Mouse (Mus musculus) forebrain, embryonic 13.5 days (tissue): Measurements from ENCODE around the gene Gm21936. TPM values are rescaled to one million over a fixed set of nuclear protein-coding genes. Genes with fewer than 3 reads are reported as not detected.
"Not testable (repeated sequence)": the region's sequence is repeated elsewhere in the genome, so short reads cannot be mapped to it uniquely, and the experiment has no call there.

Experiments
- ATAC-seq: fragments of 200-750 bp; cut with Nextera tagmentation; 2 replicates; pipeline ENCODE4 v1.8.0; 2017
- H3K27ac ChIP-seq: fragments of 300-500 bp; sonication (generic); 2 replicates; pipeline ENCODE4 v1.5.1; 2015; ENCODE audit warnings: inconsistent platforms, mild to moderate bottlenecking, moderate library complexity
- H3K27me3 ChIP-seq: fragments of 300-500 bp; sonication (generic); 2 replicates; pipeline ENCODE4 v1.6.1; 2015; ENCODE audit warnings: mild to moderate bottlenecking, inconsistent platforms
- H3K36me3 ChIP-seq: fragments of 300-500 bp; sonication (generic); 2 replicates; pipeline ENCODE4 v1.6.1; 2015; ENCODE audit warnings: mild to moderate bottlenecking, inconsistent platforms; ENCODE audit not compliant: poor library complexity, severe bottlenecking
- H3K4me1 ChIP-seq: fragments of 300-500 bp; sonication (generic); 2 replicates; pipeline ENCODE4 v1.6.1; 2015; ENCODE audit warnings: inconsistent platforms
- H3K4me2 ChIP-seq: fragments of 300-500 bp; sonication (generic); 2 replicates; pipeline ENCODE4 v1.6.1; 2015; ENCODE audit warnings: inconsistent platforms, mild to moderate bottlenecking, moderate library complexity
- H3K4me3 ChIP-seq: fragments of 300-500 bp; sonication (generic); 2 replicates; pipeline ENCODE4 v1.5.1; 2015; ENCODE audit warnings: mild to moderate bottlenecking, inconsistent platforms
- H3K9ac ChIP-seq: fragments of 300-500 bp; sonication (generic); 2 replicates; pipeline ENCODE4 v1.6.1; 2015; ENCODE audit warnings: mild to moderate bottlenecking, inconsistent platforms
- H3K9me3 ChIP-seq: fragments of 300-500 bp; sonication (generic); replicated peaks from 2 replicates; pipeline ENCODE4 v1.6.1; 2016; ENCODE audit warnings: inconsistent platforms
- WGBS: fragments of 180-500 bp; shearing (Covaris S2); methylation state at CpG from one replicate; pipeline ENCODE4 v1.1.7; 2015; 5-methylcytosine and 5-hydroxymethylcytosine counted together
- polyA plus RNA-seq: library from polyadenylated mRNA; unstranded; fragments of >200 nt; fragmentation: Nextera tagmentation; extraction: Ambion mirVana; gene quantifications from 2 replicates; pipeline ENCODE4 v1.2.1, GENCODE M21; 2015

Gene Gm21936
- not detected in 2 replicates for polyA plus RNA-seq

DNA sequence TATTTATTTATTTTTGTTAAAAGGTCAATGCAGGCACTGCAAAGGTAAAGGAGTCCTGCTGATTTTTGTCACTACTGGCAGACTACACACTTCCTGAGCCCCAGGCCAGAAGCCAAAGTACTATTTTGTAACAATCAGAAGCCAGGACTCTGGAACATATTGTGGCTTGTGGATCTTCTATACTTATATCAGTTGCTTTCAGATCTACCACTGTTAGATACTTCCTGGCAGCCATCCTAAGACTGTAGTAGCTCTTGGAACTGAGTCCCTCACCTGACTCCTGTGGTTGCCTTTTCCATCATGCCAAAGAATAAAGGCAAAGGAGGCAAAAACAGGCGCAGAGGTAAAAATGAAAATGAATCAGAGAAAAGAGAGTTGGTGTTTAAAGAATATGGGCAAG lies at the start of gene Gm21936:
Gene Gm21936, plus strand, starts transcription at position 301 of the 400 bp plus-strand sequence.
- ATAC-seq, H3K27ac ChIP-seq, H3K27me3 ChIP-seq, H3K4me1 ChIP-seq, H3K4me3 ChIP-seq, H3K9ac ChIP-seq, H3K36me3 ChIP-seq, H3K9me3 ChIP-seq, H3K4me2 ChIP-seq: not testable (repeated sequence)
- 87% methylated on average over 1 of the region's 1 CpGs for WGBS

DNA sequence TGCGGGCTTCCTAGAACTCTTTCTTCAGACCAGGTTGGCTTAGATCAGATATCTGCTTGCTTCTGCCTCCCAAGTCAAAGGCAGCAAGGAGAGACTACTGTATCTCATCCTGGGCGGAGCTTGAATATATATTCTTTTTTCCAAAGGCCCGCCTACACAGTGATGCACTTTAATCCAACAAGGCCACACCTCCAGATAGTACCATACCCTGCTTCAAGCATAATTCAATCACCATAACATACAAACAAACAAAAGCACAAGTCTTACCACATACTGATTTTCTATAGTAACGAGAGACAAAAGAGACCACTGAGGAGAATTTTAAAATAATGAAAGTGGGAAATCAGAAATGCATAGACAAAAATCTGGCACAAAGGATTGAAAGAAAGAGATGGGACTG lies 19.7 kb upstream of the Gm21936 start, which contains the start of gene Gm21319:
Gene Gm21319, minus strand, starts transcription at position 101 of the 400 bp plus-strand sequence.
- not testable (repeated sequence) for H3K4me2 ChIP-seq, H3K4me3 ChIP-seq, H3K9ac ChIP-seq, H3K27me3 ChIP-seq, H3K4me1 ChIP-seq, H3K36me3 ChIP-seq, H3K27ac ChIP-seq, H3K9me3 ChIP-seq, ATAC-seq
- WGBS: 85% methylated on average over 4 of the region's 4 CpGs

DNA sequence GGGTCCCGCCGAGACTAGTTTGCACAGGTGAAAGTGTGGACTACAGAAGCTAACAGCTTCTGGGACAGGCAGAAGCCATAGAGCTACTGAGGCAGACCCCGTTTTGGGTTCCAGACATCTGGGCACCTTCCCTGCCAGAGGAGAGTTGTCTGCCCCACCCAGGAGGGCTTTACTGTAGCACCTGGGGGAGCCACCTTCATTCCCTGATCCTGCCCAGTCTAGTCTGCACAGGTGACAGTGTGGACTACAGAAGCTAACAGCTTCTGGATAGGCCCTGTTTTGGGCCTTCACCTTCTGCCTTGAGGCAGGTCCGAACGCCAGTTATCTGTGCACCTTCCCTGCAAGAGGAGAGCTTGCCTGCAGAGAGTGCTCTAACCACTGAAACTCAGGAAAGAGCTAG lies 2.7 kb downstream of the Gm21936 start:
- not testable (repeated sequence) for H3K27ac ChIP-seq, H3K9me3 ChIP-seq, H3K27me3 ChIP-seq, H3K4me3 ChIP-seq, H3K4me2 ChIP-seq, ATAC-seq, H3K9ac ChIP-seq, H3K36me3 ChIP-seq, H3K4me1 ChIP-seq
- 90% methylated on average over 5 of the region's 5 CpGs for WGBS

DNA sequence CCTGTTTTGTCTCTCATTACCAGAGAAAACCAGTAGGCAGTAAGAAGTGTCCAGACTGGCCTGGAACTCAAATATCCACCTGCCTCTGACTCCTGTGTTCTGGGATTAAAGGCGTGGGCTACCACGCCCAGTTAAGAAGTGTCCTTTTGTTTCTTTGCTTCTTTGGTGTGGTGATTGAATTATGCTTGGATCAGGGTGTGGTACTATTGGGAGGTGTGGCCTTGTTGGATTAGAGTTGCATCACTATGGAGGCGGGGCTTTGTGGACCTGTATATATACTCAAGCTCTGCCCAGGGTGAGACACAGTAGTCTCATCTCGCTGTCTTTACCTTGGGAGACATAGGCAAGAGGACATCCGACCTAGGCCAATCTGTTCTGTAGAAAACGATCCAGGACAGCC lies 21.0 kb downstream of the Gm21936 start, which contains the start of gene BB287469:
Gene BB287469, plus strand, starts transcription at position 301 of the 400 bp plus-strand sequence.
- H3K4me3 ChIP-seq, ATAC-seq, H3K9me3 ChIP-seq, H3K4me1 ChIP-seq, H3K27ac ChIP-seq, H3K4me2 ChIP-seq, H3K36me3 ChIP-seq, H3K9ac ChIP-seq, H3K27me3 ChIP-seq: not testable (repeated sequence)
- 99% methylated on average over 6 of the region's 6 CpGs for WGBS

DNA sequence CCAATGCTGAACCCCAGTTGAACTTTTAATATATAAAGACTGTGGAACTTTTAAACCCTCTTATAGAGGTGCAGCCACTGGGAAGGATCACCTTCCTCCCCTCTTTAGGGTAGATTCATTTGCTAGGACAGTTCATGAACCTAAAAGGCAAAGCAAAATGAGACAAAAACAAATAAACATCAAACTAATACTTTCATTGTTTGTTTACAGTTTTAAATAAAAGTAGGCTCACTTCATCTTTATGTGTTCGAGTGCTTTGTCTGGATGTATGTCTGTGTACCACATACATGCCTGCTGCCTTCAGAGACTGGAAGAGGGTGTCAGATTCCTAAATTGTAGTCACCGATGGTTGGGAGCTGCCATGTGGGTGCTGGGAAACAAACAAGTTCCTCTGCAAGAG lies 46.9 kb downstream of the Gm21936 start, which contains the start of gene Gm2001:
Gene Gm2001, minus strand, starts transcription at position 101 of the 400 bp plus-strand sequence.
- WGBS: 89% methylated on average over 2 of the region's 2 CpGs
- H3K9me3 ChIP-seq, H3K27ac ChIP-seq, H3K9ac ChIP-seq, H3K27me3 ChIP-seq, H3K4me3 ChIP-seq, H3K4me1 ChIP-seq, H3K36me3 ChIP-seq, ATAC-seq, H3K4me2 ChIP-seq: not testable (repeated sequence)

Other genes with a start within 250 kb of the Gm21936 start
- not detected in 2 replicates for gene Oog1, start 192.8 kb upstream of the Gm21936 start, polyA plus RNA-seq
- not detected in 2 replicates for gene Gm4027, start 176.6 kb upstream of the Gm21936 start, polyA plus RNA-seq
- gene Gm16381, start 150.9 kb upstream of the Gm21936 start, polyA plus RNA-seq: not detected in 2 replicates
- not detected in 2 replicates for gene Gm21319, start 19.8 kb upstream of the Gm21936 start, polyA plus RNA-seq
- gene BB287469, start 21.1 kb downstream of the Gm21936 start, polyA plus RNA-seq: not detected in 2 replicates
- gene Gm2001, start 46.8 kb downstream of the Gm21936 start, polyA plus RNA-seq: not detected in 2 replicates
- gene Gm2016, start 78.6 kb downstream of the Gm21936 start, polyA plus RNA-seq: not detected in 2 replicates
- gene Gm2022, start 99.9 kb downstream of the Gm21936 start, polyA plus RNA-seq: not detected in 2 replicates
- gene Gm2035, start 124.3 kb downstream of the Gm21936 start, polyA plus RNA-seq: not detected in 2 replicates
- gene Gm2042, start 158.6 kb downstream of the Gm21936 start, polyA plus RNA-seq: not detected in 2 replicates
- not detected in 2 replicates for gene Gm2075, start 216.3 kb downstream of the Gm21936 start, polyA plus RNA-seq
- gene Gm6803, start 223.3 kb downstream of the Gm21936 start, polyA plus RNA-seq: not detected in 2 replicates
- gene Gm2056, start 231.5 kb downstream of the Gm21936 start, polyA plus RNA-seq: not detected in 2 replicates